Mouse (Mus musculus) olfactory bulb, adult 2 months (tissue): ENCODE data around the gene St6gal1.

Source experiments
- CTCF ChIP-seq: fragments of 200-500 bp; IDR thresholded peaks from 2 replicates; pipeline ENCODE4 v1.5.1; 2012; ENCODE audit warnings: low read depth, mild to moderate bottlenecking, low read length, moderate library complexity; ENCODE audit not compliant: insufficient read depth
- POLR2A ChIP-seq: fragments of 200-500 bp; IDR thresholded peaks from 2 replicates; pipeline ENCODE4 v1.6.1; 2012; ENCODE audit warnings: mild to moderate bottlenecking, low read depth, low read length, moderate library complexity; ENCODE audit not compliant: insufficient read depth

DNA sequence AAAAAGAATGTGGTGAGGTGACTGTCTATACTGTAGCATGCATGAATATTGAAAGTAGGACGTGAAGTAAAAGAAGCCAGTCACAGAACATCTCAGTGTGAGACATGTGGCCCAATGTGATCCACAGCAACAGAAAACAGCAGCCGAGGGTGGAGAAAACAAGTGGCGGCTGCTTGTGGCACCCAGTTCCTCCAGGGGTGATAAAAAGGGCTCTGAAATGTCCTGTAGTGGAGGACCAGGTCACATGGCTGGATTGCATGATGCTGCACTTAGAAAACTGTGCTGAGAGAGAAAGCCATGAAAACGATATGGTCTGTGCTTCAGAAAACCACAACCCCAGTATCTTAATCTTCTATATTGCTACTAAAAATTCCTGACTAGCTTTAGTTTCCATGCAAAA lies 43.5 kb upstream of the St6gal1 start:
- TF ChIP-seq POLR2A (no peak), CTCF (no peak)
